Mouse (Mus musculus): ENCODE measurements at regions not wholly inside any gene's neighbourhood (a gene's known extent, or its start where the extent isn't known, plus 50 kb on each side); places are given as distances from the start of the nearest gene placed in this dataset.

DNA sequence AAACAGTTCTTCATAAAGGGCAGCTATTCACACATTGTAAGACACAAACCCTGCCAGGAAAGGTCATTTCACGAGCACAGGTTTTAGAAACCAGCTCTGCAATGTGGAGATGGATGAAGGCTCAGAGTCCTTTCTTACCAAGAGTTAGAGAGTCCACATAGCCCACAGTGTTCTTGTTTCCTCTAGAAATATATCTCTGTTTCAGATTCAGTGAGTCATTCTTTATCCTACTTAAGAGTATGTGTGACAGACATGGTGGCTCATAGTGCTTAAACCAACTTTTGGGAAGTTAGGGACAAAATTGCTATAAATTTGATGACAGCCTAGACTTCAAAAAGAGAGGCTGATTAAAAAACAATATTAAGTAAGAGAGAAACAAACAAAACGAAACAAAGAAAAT lies 514.9 kb upstream of the Zfp804a start:
- TF ChIP-seq CTCF (IDR thresholded peaks at IDR 0.05; ENCODE audit: borderline replicate concordance, extremely low read depth, insufficient read depth, insufficient read length) = no peak
- no peak for TF ChIP-seq POLR2A (IDR thresholded peaks at IDR 0.05; ENCODE audit: borderline replicate concordance, extremely low read depth, insufficient read depth, insufficient read length, poor library complexity, severe bottlenecking)
